Mouse (Mus musculus): ENCODE results near the gene Ostm1. TPM values are rescaled to one million over a fixed set of nuclear protein-coding genes. Genes with fewer than 3 reads are reported as not detected.

Gene Ostm1
- polyA plus RNA-seq, 1 experiment from 2014 or later = 40.3 TPM

GRCm38 (mm10) chr10:42633361-42634121 is 49.9 kb downstream of the Ostm1 start:
- H3K4me2 ChIP-seq (ENCODE audit: low read depth, low read length) = peak overlapping the region; percentile 11; the same call in 1 of the 2 replicates
- ATAC-seq (ENCODE audit: low read depth) = no peak; the same call in 1 of the 2 replicates
- no peaks in the 10 kb centered on the region for H3K9me3 ChIP-seq (ENCODE audit: control insufficient read depth, low read length)
- 0 out of 2 replicates have a peak, but pooled peaks cover 3% of the 10 kb centered on the region for H3K4me1 ChIP-seq (ENCODE audit: control insufficient read depth, insufficient read depth, low read length)
- H3K27me3 ChIP-seq (ENCODE audit: control insufficient read depth, insufficient read depth, low read length) = peaks cover 58% of the 10 kb centered on the region
- no peak overlapping the region; the same call in 1 of the 2 replicates for H3K4me3 ChIP-seq (ENCODE audit: low read depth, low read length)
- H3K27ac ChIP-seq (ENCODE audit: low read depth, low read length) = no peak overlapping the region
- H3K9ac ChIP-seq (replicated peaks; ENCODE audit: low read depth, low read length) = no peak overlapping the region
- H3K36me3 ChIP-seq (ENCODE audit: control insufficient read depth, insufficient read depth, low read length) = no peaks in the 10 kb centered on the region
- WGBS = 5% methylated on average over 23 of the region's 23 CpGs

GRCm38 (mm10) chr10:42634122-42634720 is 50.6 kb downstream of the Ostm1 start:
- under 1% methylated on average over 8 of the region's 8 CpGs for WGBS
- no peaks in the 10 kb centered on the region for H3K9me3 ChIP-seq (ENCODE audit: control insufficient read depth, low read length)
- H3K4me1 ChIP-seq (ENCODE audit: control insufficient read depth, insufficient read depth, low read length) = 0 out of 2 replicates have a peak, but pooled peaks cover 3% of the 10 kb centered on the region
- H3K27ac ChIP-seq (ENCODE audit: low read depth, low read length) = no peak overlapping the region
- no peak overlapping the region for H3K9ac ChIP-seq (replicated peaks; ENCODE audit: low read depth, low read length)
- no peak overlapping the region for H3K4me3 ChIP-seq (ENCODE audit: low read depth, low read length)
- no peak overlapping the region for H3K4me2 ChIP-seq (ENCODE audit: low read depth, low read length)
- H3K27me3 ChIP-seq (ENCODE audit: control insufficient read depth, insufficient read depth, low read length) = peaks cover 51% of the 10 kb centered on the region
- no peak; the same call in 1 of the 2 replicates for ATAC-seq (ENCODE audit: low read depth)
- no peaks in the 10 kb centered on the region for H3K36me3 ChIP-seq (ENCODE audit: control insufficient read depth, insufficient read depth, low read length)

GRCm38 (mm10) chr10:42635046-42635445 is 51.4 kb downstream of the Ostm1 start:
- Histone ChIP-seq H3K9me3 (ENCODE audit: control insufficient read depth, low read length) (no peaks in the 10 kb centered on the region), H3K4me1 (ENCODE audit: control insufficient read depth, insufficient read depth, low read length) (0 out of 2 replicates have a peak, but pooled peaks cover 3% of the 10 kb centered on the region), H3K36me3 (ENCODE audit: control insufficient read depth, insufficient read depth, low read length) (no peaks in the 10 kb centered on the region), H3K4me2 (ENCODE audit: low read depth, low read length) (no peak overlapping the region), H3K4me3 (ENCODE audit: low read depth, low read length) (no peak overlapping the region), H3K27ac (ENCODE audit: low read depth, low read length) (no peak overlapping the region), H3K9ac (replicated peaks; ENCODE audit: low read depth, low read length) (no peak overlapping the region), H3K27me3 (ENCODE audit: control insufficient read depth, insufficient read depth, low read length) (peaks cover 43% of the 10 kb centered on the region)
- 2% methylated on average over 11 of the region's 11 CpGs for WGBS
- ATAC-seq (ENCODE audit: low read depth) = no peak

DNA sequence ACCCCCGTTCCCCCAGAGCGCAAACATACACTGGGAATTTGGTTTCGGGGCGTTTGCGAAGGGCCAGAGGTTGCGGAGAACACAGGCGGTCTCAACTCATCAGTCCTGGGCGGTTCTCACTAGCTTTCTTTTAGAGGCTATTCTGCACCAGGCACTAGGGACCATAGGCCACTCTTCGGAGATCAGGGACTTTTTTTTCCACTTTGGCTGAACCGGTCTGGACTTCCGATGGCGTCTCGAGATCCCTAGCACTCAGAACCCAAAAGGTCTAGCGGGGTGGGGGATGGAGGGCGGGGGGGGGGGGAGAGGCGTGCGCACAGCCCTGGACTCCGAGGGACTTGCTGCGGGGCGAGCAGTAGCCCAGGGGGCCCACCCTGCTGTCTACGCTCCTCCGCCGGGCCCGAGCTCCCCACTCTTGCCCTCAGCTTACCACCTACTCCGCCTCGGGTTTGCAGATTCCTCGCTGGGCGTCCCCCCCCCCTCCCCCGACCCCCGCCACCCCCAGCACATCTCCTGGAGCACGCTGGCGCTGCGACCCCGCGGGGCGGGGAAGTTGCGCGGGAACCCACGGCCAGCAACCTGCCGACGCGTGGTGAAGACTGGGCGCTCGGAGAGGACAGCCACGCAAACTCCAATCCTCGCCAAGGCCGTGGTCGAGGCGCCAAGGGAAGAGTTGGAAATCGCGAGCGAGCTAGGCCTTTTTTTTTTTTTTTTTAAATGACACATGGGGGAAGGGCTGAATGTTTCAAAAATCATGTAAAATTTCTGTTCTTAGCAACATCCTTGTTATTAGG is 52.1 kb downstream of the Ostm1 start:
- H3K9ac ChIP-seq (replicated peaks; ENCODE audit: low read depth, low read length) = no peak overlapping the region
- H3K9me3 ChIP-seq (ENCODE audit: control insufficient read depth, low read length) = no peaks in the 10 kb centered on the region
- 0 out of 2 replicates have a peak, but pooled peaks cover 3% of the 10 kb centered on the region for H3K4me1 ChIP-seq (ENCODE audit: control insufficient read depth, insufficient read depth, low read length)
- no peak overlapping the region for H3K27ac ChIP-seq (ENCODE audit: low read depth, low read length)
- under 1% methylated on average over 48 of the region's 52 CpGs for WGBS
- no peak for ATAC-seq (ENCODE audit: low read depth)
- H3K4me3 ChIP-seq (ENCODE audit: low read depth, low read length) = no peak overlapping the region
- peaks cover 36% of the 10 kb centered on the region for H3K27me3 ChIP-seq (ENCODE audit: control insufficient read depth, insufficient read depth, low read length)
- H3K36me3 ChIP-seq (ENCODE audit: control insufficient read depth, insufficient read depth, low read length) = no peaks in the 10 kb centered on the region
- H3K4me2 ChIP-seq (ENCODE audit: low read depth, low read length) = no peak overlapping the region

DNA sequence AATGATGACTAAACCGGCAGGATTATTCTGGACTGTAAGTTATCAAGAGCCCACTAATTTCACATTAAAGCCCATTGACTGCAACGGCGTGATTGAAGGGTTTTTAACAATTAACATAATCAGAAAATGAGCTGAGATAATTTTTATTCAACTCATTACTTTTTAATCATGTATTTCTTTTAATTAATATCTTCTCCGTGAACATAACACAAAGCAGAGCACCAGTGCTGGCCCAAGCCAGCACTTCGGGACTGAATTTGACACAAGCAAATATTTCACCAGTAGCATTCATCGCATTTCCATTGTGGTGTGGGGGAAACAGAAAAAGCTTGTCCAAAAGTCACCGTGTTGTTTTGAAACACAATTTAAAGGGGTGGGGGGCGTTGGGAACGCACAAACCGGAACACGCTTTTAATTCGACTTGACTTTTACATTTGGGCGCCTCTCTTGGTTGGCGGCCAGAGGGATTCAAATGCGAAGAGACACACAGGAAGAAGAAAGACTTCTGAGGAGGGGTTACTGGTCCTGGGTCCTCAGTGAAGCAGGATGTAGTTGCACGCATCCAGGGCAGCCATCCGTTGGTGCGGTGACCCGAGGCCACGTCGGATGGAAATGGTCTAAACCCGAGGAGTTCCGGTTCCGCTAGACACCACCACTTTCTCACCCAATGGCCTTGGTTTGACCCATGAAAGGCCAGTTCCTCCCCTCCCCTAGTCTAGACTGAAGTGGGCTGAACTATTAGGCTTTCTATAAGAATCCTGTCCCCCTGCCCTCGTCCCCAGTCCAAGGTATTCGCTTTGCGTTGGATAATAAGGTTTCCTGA is 52.9 kb downstream of the Ostm1 start:
- Histone ChIP-seq H3K27me3 (ENCODE audit: control insufficient read depth, insufficient read depth, low read length) (peaks cover 30% of the 10 kb centered on the region), H3K9ac (replicated peaks; ENCODE audit: low read depth, low read length) (no peak overlapping the region), H3K4me2 (ENCODE audit: low read depth, low read length) (no peak overlapping the region), H3K36me3 (ENCODE audit: control insufficient read depth, insufficient read depth, low read length) (no peaks in the 10 kb centered on the region), H3K9me3 (ENCODE audit: control insufficient read depth, low read length) (no peaks in the 10 kb centered on the region), H3K4me3 (ENCODE audit: low read depth, low read length) (no peak overlapping the region), H3K4me1 (ENCODE audit: control insufficient read depth, insufficient read depth, low read length) (0 out of 2 replicates have a peak, but pooled peaks cover 3% of the 10 kb centered on the region), H3K27ac (ENCODE audit: low read depth, low read length) (no peak overlapping the region)
- 2% methylated on average over 27 of the region's 27 CpGs for WGBS
- ATAC-seq (ENCODE audit: low read depth) = 0 out of 2 replicates have a peak, but pooled peaks have one; percentile 3

DNA sequence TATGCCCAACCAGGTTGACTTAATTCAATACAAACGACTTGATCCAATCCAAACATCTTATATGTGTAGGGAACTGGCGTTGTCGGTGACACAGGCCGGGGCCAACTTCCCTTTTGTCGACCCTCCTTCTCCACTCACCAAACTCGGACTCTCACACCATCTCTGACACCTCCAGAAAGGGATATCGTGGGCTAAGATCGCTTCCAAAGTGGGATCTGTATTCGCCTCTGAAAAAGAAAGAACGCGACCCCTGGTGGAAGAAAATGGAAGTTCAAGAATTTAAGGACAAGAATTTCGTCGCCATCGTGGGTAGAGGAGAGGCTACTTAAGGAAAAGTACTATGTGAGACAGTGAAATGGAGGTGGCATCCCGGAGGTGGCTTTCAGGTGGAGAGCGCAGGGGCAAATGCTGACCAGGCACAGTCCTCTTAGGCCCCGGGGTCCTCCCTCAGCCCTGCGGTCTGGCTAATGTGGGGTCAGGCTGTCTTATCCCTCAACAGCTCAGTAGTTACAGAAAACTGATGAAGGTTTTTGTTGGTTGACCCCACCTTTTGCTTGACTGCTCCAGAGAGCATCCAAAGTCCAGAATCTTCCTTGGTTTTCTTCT is 53.7 kb downstream of the Ostm1 start:
- Histone ChIP-seq H3K9ac (replicated peaks; ENCODE audit: low read depth, low read length) (no peak overlapping the region), H3K4me3 (ENCODE audit: low read depth, low read length) (no peak overlapping the region)

GRCm38 (mm10) chr10:42639856-42640255 is 56.2 kb downstream of the Ostm1 start:
- Histone ChIP-seq H3K4me1 (ENCODE audit: control insufficient read depth, insufficient read depth, low read length) (0 out of 2 replicates have a peak, but pooled peaks cover 3% of the 10 kb centered on the region), H3K9me3 (ENCODE audit: control insufficient read depth, low read length) (no peaks in the 10 kb centered on the region), H3K4me3 (ENCODE audit: low read depth, low read length) (no peak overlapping the region), H3K4me2 (ENCODE audit: low read depth, low read length) (no peak overlapping the region), H3K36me3 (ENCODE audit: control insufficient read depth, insufficient read depth, low read length) (no peaks in the 10 kb centered on the region), H3K9ac (replicated peaks; ENCODE audit: low read depth, low read length) (no peak overlapping the region), H3K27me3 (ENCODE audit: control insufficient read depth, insufficient read depth, low read length) (peaks cover 14% of the 10 kb centered on the region), H3K27ac (ENCODE audit: low read depth, low read length) (no peak overlapping the region)
- 87% methylated on average over 6 of the region's 6 CpGs for WGBS
- ATAC-seq (ENCODE audit: low read depth) = no peak

More for the DNA sequence above, 53.7 kb downstream of the Ostm1 start:
- Histone ChIP-seq H3K4me2 (ENCODE audit: low read depth, low read length) (no peak overlapping the region), H3K36me3 (ENCODE audit: control insufficient read depth, insufficient read depth, low read length) (no peaks in the 10 kb centered on the region), H3K9me3 (ENCODE audit: control insufficient read depth, low read length) (no peaks in the 10 kb centered on the region), H3K4me1 (ENCODE audit: control insufficient read depth, insufficient read depth, low read length) (0 out of 2 replicates have a peak, but pooled peaks cover 3% of the 10 kb centered on the region), H3K27me3 (ENCODE audit: control insufficient read depth, insufficient read depth, low read length) (peaks cover 30% of the 10 kb centered on the region), H3K27ac (ENCODE audit: low read depth, low read length) (no peak overlapping the region)
- peak; percentile 42; the same call in 1 of the 2 replicates for ATAC-seq (ENCODE audit: low read depth)
- 4% methylated on average over 18 of the region's 18 CpGs for WGBS

DNA sequence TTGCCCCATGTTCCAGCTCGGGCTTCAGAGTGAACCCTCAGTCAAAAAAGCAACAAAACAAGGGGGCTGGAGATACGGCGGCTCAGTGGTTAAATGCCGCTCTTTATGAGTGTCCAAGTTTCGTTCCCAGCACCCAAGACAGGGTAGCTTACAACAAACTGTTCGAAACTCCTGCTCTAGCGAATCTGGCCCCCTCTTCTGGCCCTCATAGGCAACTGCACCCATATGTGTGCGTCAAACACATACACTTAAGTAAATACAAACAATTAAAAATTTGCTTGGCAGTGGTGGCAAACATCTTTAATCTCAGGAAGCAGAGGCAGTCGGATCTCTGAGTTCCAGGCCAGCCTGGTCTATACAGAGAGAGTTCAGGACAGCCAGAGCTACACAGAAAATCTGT is 60.0 kb downstream of the Ostm1 start:
- no peak overlapping the region for H3K9ac ChIP-seq (replicated peaks; ENCODE audit: low read depth, low read length)
- H3K36me3 ChIP-seq (ENCODE audit: control insufficient read depth, insufficient read depth, low read length) = no peaks in the 10 kb centered on the region
- H3K27me3 ChIP-seq (ENCODE audit: control insufficient read depth, insufficient read depth, low read length) = no peaks in the 10 kb centered on the region
- H3K27ac ChIP-seq (ENCODE audit: low read depth, low read length) = no peak overlapping the region
- 87% methylated on average over 9 of the region's 9 CpGs for WGBS
- H3K9me3 ChIP-seq (ENCODE audit: control insufficient read depth, low read length) = no peaks in the 10 kb centered on the region
- no peaks in the 10 kb centered on the region for H3K4me1 ChIP-seq (ENCODE audit: control insufficient read depth, insufficient read depth, low read length)
- no peak for ATAC-seq (ENCODE audit: low read depth)
- H3K4me3 ChIP-seq (ENCODE audit: low read depth, low read length) = no peak overlapping the region
- H3K4me2 ChIP-seq (ENCODE audit: low read depth, low read length) = no peak overlapping the region
